ENCODE assay signal across 13 mouse cellular contexts in genomic region chr17:10310046-10310445, GRCm38 (mm10). TPM values are rescaled to one million over a fixed set of nuclear protein-coding genes. Genes with fewer than 3 reads are reported as not detected.
DNase-seq lines count a peak whose midpoint lies in the region; ATAC-seq and TF ChIP-seq lines count a peak whose summit lies in the region.
"Had no signal": no experiment of that assay in that cellular context is flagged by ENCODE, and none has a peak within 500 bp of the region (broad histone marks: within the 10 kb centered on the region; RNA-seq: fewer than 3 reads in every experiment).

No protein-coding gene starts in this region.

- no peak overlapping the region for H3K27ac ChIP-seq in heart, embryonic 11.5 days (ENCODE audit: low read depth, low read length)
- H3K27ac ChIP-seq in left cerebral cortex, adult 2 months: no peak overlapping the region; the same call in 1 of the 2 replicates
- H3K27ac ChIP-seq in midbrain, postnatal 0 days (ENCODE audit: low read depth, low read length): no peak overlapping the region
- H3K27ac ChIP-seq: embryonic facial prominence, embryonic 13.5 days; liver, embryonic 13.5 days had no signal

- H3K36me3 ChIP-seq in heart, embryonic 11.5 days (ENCODE audit: control insufficient read depth, insufficient read depth, low read length): no peaks in the 10 kb centered on the region
- H3K36me3 ChIP-seq in midbrain, postnatal 0 days (ENCODE audit: insufficient read depth, low read length): no peaks in the 10 kb centered on the region
- H3K36me3 ChIP-seq: embryonic facial prominence, embryonic 13.5 days; liver, embryonic 13.5 days had no signal

- no peaks in the 10 kb centered on the region for H3K9me3 ChIP-seq in heart, embryonic 11.5 days (replicated peaks; ENCODE audit: control insufficient read depth, low read length)
- no peaks in the 10 kb centered on the region for H3K9me3 ChIP-seq in midbrain, postnatal 0 days (ENCODE audit: low read length)
- H3K9me3 ChIP-seq: embryonic facial prominence, embryonic 13.5 days; liver, embryonic 13.5 days had no signal

- 36% methylated on average over 1 of the region's 1 CpGs for WGBS in heart, embryonic 11.5 days (ENCODE audit: insufficient replicate concordance)
- 71% methylated on average over 1 of the region's 1 CpGs for WGBS in midbrain, postnatal 0 days

- 0 out of 2 replicates have a peak overlapping the region, but pooled peaks have one; percentile 16 for H3K9ac ChIP-seq in heart, embryonic 11.5 days (ENCODE audit: low read depth, low read length)
- H3K9ac ChIP-seq in midbrain, postnatal 0 days (replicated peaks; ENCODE audit: low read length, poor library complexity, severe bottlenecking): no peak overlapping the region
- H3K9ac ChIP-seq: embryonic facial prominence, embryonic 13.5 days; liver, embryonic 13.5 days had no signal

- H3K4me3 ChIP-seq in heart, embryonic 11.5 days (ENCODE audit: low read depth, low read length): no peak overlapping the region
- H3K4me3 ChIP-seq in left cerebral cortex, adult 2 months: peak overlapping the region; percentile 64; the same call in 1 of the 2 replicates
- no peak overlapping the region for H3K4me3 ChIP-seq in midbrain, postnatal 0 days (ENCODE audit: low read depth, low read length)
- H3K4me3 ChIP-seq: embryonic facial prominence, embryonic 13.5 days; liver, embryonic 13.5 days had no signal

- intact Hi-C loops in left cerebral cortex, adult 2 months (cut with DNase I): no loop called here
- intact Hi-C loops in left cerebral cortex, postnatal 4 days (cut with DNase I): loop anchor here (2.0 kb wide), 1 partner anchor 1141 kb away; no protein-coding TSS in a partner anchor

- no peak for ATAC-seq in heart, embryonic 11.5 days (replicated peaks; ENCODE audit: insufficient number of reproducible peaks, low FRiP score, low TSS enrichment)
- ATAC-seq in midbrain, postnatal 0 days (ENCODE audit: low FRiP score): no peak
- ATAC-seq: intestine, embryonic 16.5 days had no signal

- DNase-seq in heart, adult 8-10 months (ENCODE audit: low spot score): no peak
- DNase-seq in left cerebral cortex, adult 2 months (ENCODE audit: extremely low spot score in 1 of 2, low spot score in 2 of 2): no peak
- DNase-seq in left cerebral cortex, postnatal 4 days: no peak
- DNase-seq in adipocyte (ENCODE audit: low spot score): peak; percentile 59
- DNase-seq in midbrain, postnatal 0 days (ENCODE audit: low spot score): no peak
- no peak for DNase-seq in right cerebral cortex, postnatal 36 days (ENCODE audit: low spot score in 2 of 2)
- DNase-seq: gastrocnemius, postnatal 25 days; kidney, postnatal 10 days; liver, embryonic 13.5 days; lung, postnatal 14 days had no signal

- peaks cover 11% of the 10 kb centered on the region; the same call in 1 of the 2 replicates for H3K4me1 ChIP-seq in heart, embryonic 11.5 days (ENCODE audit: control insufficient read depth, insufficient read depth, low read length)
- peaks cover 3% of the 10 kb centered on the region; the same call in 1 of the 2 replicates for H3K4me1 ChIP-seq in midbrain, postnatal 0 days (ENCODE audit: insufficient read depth, low read length)

- no peaks in the 10 kb centered on the region for H3K27me3 ChIP-seq in heart, embryonic 11.5 days (ENCODE audit: control insufficient read depth, insufficient read depth, low read length)
- H3K27me3 ChIP-seq in midbrain, postnatal 0 days (ENCODE audit: insufficient read depth, low read length): no peaks in the 10 kb centered on the region
- H3K27me3 ChIP-seq: embryonic facial prominence, embryonic 13.5 days; liver, embryonic 13.5 days had no signal

- no peak for TF ChIP-seq CTCF in left cerebral cortex, adult 2 months (IDR thresholded peaks at IDR 0.05)
- no peak for TF ChIP-seq CTCF in midbrain, postnatal 0 days (IDR thresholded peaks at IDR 0.05)

- H3K4me2 ChIP-seq in heart, embryonic 11.5 days: peak overlapping the region; percentile 63
- peak overlapping the region; percentile 39; the same call in 1 of the 2 replicates for H3K4me2 ChIP-seq in midbrain, postnatal 0 days (ENCODE audit: low read depth, low read length, poor library complexity, severe bottlenecking)
- H3K4me2 ChIP-seq: embryonic facial prominence, embryonic 13.5 days; liver, embryonic 13.5 days had no signal

RNA-seq across cellular contexts. Expression of gene Qk, which starts 9.6 kb away (rescaled TPM):
- 52.6 and 60.6 TPM in 2 replicates for polyA plus RNA-seq in heart, embryonic 11.5 days (2014; fragmentation: Nextera tagmentation; extraction: Ambion mirVana)
- 100 to 1,000 TPM; 453 to 510 (median 503) TPM for total RNA-seq in heart, adult 8-10 months (2022)
- total RNA-seq in left cerebral cortex, adult 2 months (2021): 100 to 1,000 TPM; 311 to 342 TPM
- 100 to 1,000 TPM; 247 to 250 TPM for total RNA-seq in left cerebral cortex, postnatal 4 days (2021)
- 293 and 297 TPM in 2 replicates for total RNA-seq in midbrain, postnatal 0 days (2014; rRNA removed)
- 43.3 and 47.4 TPM in 2 replicates for polyA plus RNA-seq in midbrain, postnatal 0 days (2015; fragmentation: Nextera tagmentation; extraction: Ambion mirVana)
